Mouse (Mus musculus) frontal cortex, postnatal 10 days (tissue): ENCODE data around the gene Capn11.

ENCODE experiments used
- DNase-seq, 2 experiments: peaks; one replicate each; pipeline ENCODE4 v3.0.0; 2022; ENCODE audit warnings: low spot score in 2 of 2, mixed read lengths in 1 of 2

The Capn11 gene

GRCm38 (mm10) chr17:45598891-45599290, 60.2 kb downstream of the Capn11 start:
- DNase-seq, result no peak

GRCm38 (mm10) chr17:45598376-45598775, 60.7 kb downstream of the Capn11 start:
- no peak for DNase-seq

- no peak for DNase-seq
Measured at GRCm38 (mm10) chr17:45597787-45598186, 61.3 kb downstream of the Capn11 start.

- DNase-seq, result peak; percentile 60 to 65
Measured at GRCm38 (mm10) chr17:45596631-45597396, 62.3 kb downstream of the Capn11 start.

GRCm38 (mm10) chr17:45595736-45596390, 63.3 kb downstream of the Capn11 start:
- no peak for DNase-seq

GRCm38 (mm10) chr17:45594881-45595735, 64.0 kb downstream of the Capn11 start:
- DNase-seq, result peak in 1 of 2 experiments; percentile 68

GRCm38 (mm10) chr17:45594195-45594594, 64.9 kb downstream of the Capn11 start:
- no peak for DNase-seq

- DNase-seq, result no peak
Measured at GRCm38 (mm10) chr17:45593479-45593878, 65.6 kb downstream of the Capn11 start.

GRCm38 (mm10) chr17:45592606-45593431, 66.3 kb downstream of the Capn11 start:
- no peak for DNase-seq

GRCm38 (mm10) chr17:45591701-45592605, 67.2 kb downstream of the Capn11 start:
- no peak for DNase-seq

GRCm38 (mm10) chr17:45590410-45590809, 68.7 kb downstream of the Capn11 start:
- DNase-seq, result no peak

GRCm38 (mm10) chr17:45589844-45590243, 69.3 kb downstream of the Capn11 start:
- DNase-seq, result no peak

- no peak for DNase-seq
Measured at GRCm38 (mm10) chr17:45589236-45589635, 69.9 kb downstream of the Capn11 start.

- DNase-seq, result no peak
Measured at GRCm38 (mm10) chr17:45588370-45588769, 70.8 kb downstream of the Capn11 start.

- no peak for DNase-seq
Measured at GRCm38 (mm10) chr17:45586449-45586837, 72.7 kb downstream of the Capn11 start.

- no peak for DNase-seq
Measured at GRCm38 (mm10) chr17:45585725-45586448, 73.2 kb downstream of the Capn11 start.

- peak; percentile 73 to 79 for DNase-seq
Measured at GRCm38 (mm10) chr17:45584939-45585678, 74.0 kb downstream of the Capn11 start.

- DNase-seq, result peak; percentile 78 to 81
Measured at GRCm38 (mm10) chr17:45584096-45584896, 74.8 kb downstream of the Capn11 start.
